Mouse (Mus musculus): Measurements from ENCODE around the gene Galntl6. TPM values are rescaled to one million over a fixed set of nuclear protein-coding genes. Genes with fewer than 3 reads are reported as not detected.

Galntl6 gene
- polyA plus RNA-seq, 1 experiment from 2014 or later, result 0.73 TPM

DNA sequence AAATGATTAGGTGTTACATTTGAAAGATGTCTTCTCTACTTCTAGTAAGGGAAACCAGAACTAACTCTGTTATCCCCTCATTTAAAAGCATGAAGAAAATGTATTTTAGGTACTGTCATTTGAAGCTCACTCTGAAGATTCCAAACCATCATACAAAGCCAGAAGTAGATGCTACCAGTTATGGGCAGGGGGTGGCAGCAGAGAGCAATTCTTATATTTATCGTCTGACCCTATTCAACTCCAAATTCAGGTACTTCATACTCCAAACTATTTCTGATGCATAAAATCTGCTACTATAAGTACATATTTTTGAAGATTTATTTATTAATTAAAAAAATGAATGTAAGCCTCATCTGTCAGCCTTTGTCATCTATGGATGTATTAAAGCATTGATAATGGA is 765.5 kb downstream of the Galntl6 start:
- no peak overlapping the region for H3K4me3 ChIP-seq
- no peaks in the 10 kb centered on the region for H3K27me3 ChIP-seq (ENCODE audit: low read depth, poor library complexity, severe bottlenecking)
- H3K4me1 ChIP-seq, result no peaks in the 10 kb centered on the region
- no peaks in the 10 kb centered on the region for H3K36me3 ChIP-seq
- H3K9me3 ChIP-seq (replicated peaks), result no peaks in the 10 kb centered on the region
- H3K27ac ChIP-seq, result no peak overlapping the region
- 29% methylated on average over 1 of the region's 1 CpGs for WGBS
- peak; percentile 35 for DNase-seq (ENCODE audit: low spot score)

DNA sequence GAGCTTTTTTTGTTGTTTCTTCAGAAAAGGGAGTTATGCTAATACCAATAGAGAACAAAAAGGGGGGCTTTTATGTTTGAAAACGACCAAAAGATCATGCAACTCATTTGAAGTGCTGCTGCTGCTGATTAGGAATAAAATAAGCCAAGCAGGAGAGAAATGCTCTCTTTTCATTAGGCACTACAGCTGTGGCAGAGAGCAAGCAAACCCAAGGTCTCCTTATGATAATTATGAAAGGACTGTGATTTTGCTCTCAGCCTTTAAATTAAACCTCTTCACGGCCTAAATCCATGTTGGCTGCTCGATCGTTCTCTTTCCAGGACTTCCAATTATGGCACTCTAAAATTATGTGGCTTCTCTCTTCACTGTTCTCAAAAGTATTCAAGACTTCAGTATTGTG is 825.7 kb downstream of the Galntl6 start:
- DNase-seq (ENCODE audit: low spot score), result no peak
- 86% methylated on average over 4 of the region's 4 CpGs for WGBS
- H3K4me3 ChIP-seq, result no peak overlapping the region
- no peaks in the 10 kb centered on the region for H3K36me3 ChIP-seq
- H3K27me3 ChIP-seq (ENCODE audit: low read depth, poor library complexity, severe bottlenecking), result no peaks in the 10 kb centered on the region
- no peaks in the 10 kb centered on the region for H3K4me1 ChIP-seq
- H3K27ac ChIP-seq, result no peak overlapping the region
- no peaks in the 10 kb centered on the region for H3K9me3 ChIP-seq (replicated peaks)

DNA sequence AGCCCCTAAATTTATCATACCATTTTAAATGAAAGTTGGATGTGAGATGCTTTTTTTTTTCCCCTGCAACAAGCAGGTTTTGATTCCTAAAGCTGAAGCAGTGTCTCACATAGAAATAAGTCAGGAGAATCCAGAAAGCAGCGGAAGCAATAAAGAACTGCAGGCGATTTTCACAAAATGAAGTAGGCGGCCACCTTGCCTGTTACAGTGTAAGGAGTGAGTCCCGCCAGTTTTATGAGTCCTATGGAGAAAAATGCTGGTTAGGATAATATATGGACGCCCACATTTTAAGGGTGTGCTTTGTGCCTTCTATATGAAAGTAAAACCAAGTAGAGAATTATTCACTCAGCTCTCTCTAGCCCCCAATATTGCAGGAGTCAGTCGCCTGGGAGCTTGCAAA is 827.5 kb downstream of the Galntl6 start:
- 91% methylated on average over 6 of the region's 6 CpGs for WGBS
- H3K9me3 ChIP-seq (replicated peaks), result no peaks in the 10 kb centered on the region
- H3K27ac ChIP-seq, result no peak overlapping the region
- no peaks in the 10 kb centered on the region for H3K27me3 ChIP-seq (ENCODE audit: low read depth, poor library complexity, severe bottlenecking)
- H3K4me3 ChIP-seq, result no peak overlapping the region
- DNase-seq (ENCODE audit: low spot score), result no peak
- H3K4me1 ChIP-seq, result no peaks in the 10 kb centered on the region
- H3K36me3 ChIP-seq, result no peaks in the 10 kb centered on the region

DNA sequence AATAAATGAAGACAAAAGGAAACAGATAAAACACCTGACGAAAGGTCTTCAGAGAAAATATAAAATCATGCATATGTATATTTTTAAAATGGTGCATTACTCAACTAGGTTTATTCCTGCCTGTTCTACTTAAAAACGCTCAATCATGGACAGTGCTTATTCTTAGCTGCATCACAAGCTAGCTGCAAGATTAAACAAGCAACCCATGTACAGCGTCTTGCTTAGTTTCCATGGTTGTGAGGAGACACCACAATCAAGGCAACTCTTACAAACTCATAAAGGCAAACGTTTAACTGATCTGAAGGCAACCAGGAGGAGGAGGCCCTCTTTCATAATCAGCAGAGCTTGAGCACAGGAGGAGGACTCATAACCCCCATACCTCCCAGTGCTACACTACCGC is 830.7 kb downstream of the Galntl6 start:
- WGBS, result 90% methylated on average over 5 of the region's 5 CpGs
- no peak overlapping the region for H3K4me3 ChIP-seq
- no peak for DNase-seq (ENCODE audit: low spot score)

DNA sequence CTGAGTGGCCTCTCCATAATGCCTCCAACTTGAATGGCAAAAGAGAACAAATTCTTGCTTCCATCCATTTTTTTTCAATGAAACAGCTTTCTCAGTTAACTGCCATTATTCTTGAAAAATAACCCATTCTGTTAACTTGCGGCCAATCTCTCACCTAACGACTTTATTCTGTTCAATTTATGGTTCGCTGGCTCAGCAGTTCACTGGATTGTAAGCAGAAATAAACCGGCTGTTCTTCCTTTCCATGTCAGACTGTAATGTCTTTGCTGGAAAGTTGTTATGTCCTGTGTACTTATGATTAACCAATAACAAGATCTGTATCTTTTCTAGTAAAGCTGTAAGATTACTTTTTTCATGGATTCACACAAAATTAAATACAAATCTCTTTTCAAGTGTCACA is 837.8 kb downstream of the Galntl6 start:
- no peak overlapping the region for H3K27ac ChIP-seq
- no peaks in the 10 kb centered on the region for H3K36me3 ChIP-seq
- H3K4me1 ChIP-seq, result no peaks in the 10 kb centered on the region
- no peaks in the 10 kb centered on the region for H3K27me3 ChIP-seq (ENCODE audit: low read depth, poor library complexity, severe bottlenecking)
- no peaks in the 10 kb centered on the region for H3K9me3 ChIP-seq (replicated peaks)
- WGBS, result 89% methylated on average over 4 of the region's 4 CpGs
- DNase-seq (ENCODE audit: low spot score), result no peak
- no peak overlapping the region for H3K4me3 ChIP-seq

More for the DNA sequence above, 830.7 kb downstream of the Galntl6 start:
- Histone ChIP-seq H3K27ac (no peak overlapping the region), H3K9me3 (replicated peaks) (no peaks in the 10 kb centered on the region), H3K4me1 (no peaks in the 10 kb centered on the region), H3K36me3 (no peaks in the 10 kb centered on the region), H3K27me3 (ENCODE audit: low read depth, poor library complexity, severe bottlenecking) (no peaks in the 10 kb centered on the region)

DNA sequence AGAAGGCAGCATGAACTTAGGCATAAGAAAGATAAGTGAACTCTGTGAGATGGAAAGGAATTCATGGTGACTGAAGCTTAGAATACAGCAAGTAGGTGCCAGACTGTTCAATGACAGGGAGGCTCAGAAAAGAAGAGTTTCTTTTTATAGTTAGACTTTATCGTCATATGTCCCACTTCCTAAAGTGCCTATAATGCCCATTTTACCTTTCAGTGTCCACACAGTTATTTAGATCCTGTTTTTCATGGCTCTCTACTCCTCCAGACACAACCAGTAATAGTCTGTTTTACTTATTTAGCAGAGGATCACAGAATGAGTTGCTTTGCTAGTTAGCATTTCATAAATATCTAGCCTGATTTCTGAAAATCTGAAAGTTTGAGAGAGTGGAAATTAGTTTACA is 838.7 kb downstream of the Galntl6 start:
- Histone ChIP-seq H3K27ac (no peak overlapping the region), H3K9me3 (replicated peaks) (no peaks in the 10 kb centered on the region), H3K36me3 (no peaks in the 10 kb centered on the region), H3K4me3 (no peak overlapping the region), H3K4me1 (no peaks in the 10 kb centered on the region), H3K27me3 (ENCODE audit: low read depth, poor library complexity, severe bottlenecking) (no peaks in the 10 kb centered on the region)
- 85% methylated on average over 1 of the region's 1 CpGs for WGBS
- DNase-seq (ENCODE audit: low spot score), result no peak

DNA sequence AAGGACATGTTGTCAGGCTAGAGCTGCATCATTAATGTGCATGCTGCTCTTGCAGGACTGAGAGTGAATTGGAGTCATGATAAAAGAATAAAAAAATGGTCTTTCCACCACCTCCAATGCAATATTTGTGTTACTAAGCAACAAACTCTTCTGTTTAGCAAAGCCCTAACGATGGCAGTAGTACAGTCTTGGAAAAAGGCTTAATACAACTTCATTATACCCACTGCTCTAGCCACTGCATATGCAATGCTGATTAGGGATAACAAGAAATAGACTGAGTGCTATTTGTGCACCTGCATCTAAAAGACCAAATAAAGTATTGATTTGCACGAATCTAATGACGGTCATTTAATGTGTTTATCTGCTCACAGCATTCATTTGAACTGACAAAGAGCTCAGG is 880.2 kb downstream of the Galntl6 start:
- Histone ChIP-seq H3K4me3 (no peak overlapping the region), H3K27ac (no peak overlapping the region), H3K27me3 (ENCODE audit: low read depth, poor library complexity, severe bottlenecking) (no peaks in the 10 kb centered on the region), H3K9me3 (replicated peaks) (no peaks in the 10 kb centered on the region), H3K36me3 (no peaks in the 10 kb centered on the region), H3K4me1 (no peaks in the 10 kb centered on the region)
- WGBS, result 87% methylated on average over 3 of the region's 3 CpGs
- no peak for DNase-seq (ENCODE audit: low spot score)

DNA sequence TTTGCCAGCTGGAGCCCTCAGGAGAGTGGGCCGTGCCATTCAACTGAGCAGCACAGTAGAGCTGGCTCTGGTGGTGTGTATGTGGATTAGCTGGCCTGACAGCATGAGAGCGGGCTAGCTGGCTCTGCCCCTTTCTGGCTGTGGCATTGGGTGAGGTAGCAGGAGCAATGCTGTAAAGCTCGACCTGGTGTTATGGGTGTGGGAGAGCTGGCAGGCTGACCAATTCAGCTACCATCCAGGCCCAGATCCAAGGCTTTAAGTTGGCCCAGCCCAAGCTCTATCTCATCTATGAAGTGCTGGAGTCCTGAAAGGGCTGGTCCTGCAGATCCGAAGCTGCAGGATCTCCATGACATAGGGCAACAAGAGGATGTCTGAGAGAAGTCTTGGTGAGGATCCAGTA is 886.9 kb downstream of the Galntl6 start:
- DNase-seq (ENCODE audit: low spot score), result no peak
- no peaks in the 10 kb centered on the region for H3K9me3 ChIP-seq (replicated peaks)
- H3K27ac ChIP-seq, result no peak overlapping the region
- WGBS, result 93% methylated on average over 4 of the region's 4 CpGs
- H3K36me3 ChIP-seq, result no peaks in the 10 kb centered on the region
- H3K27me3 ChIP-seq (ENCODE audit: low read depth, poor library complexity, severe bottlenecking), result no peaks in the 10 kb centered on the region
- no peak overlapping the region for H3K4me3 ChIP-seq
- H3K4me1 ChIP-seq, result no peaks in the 10 kb centered on the region

DNA sequence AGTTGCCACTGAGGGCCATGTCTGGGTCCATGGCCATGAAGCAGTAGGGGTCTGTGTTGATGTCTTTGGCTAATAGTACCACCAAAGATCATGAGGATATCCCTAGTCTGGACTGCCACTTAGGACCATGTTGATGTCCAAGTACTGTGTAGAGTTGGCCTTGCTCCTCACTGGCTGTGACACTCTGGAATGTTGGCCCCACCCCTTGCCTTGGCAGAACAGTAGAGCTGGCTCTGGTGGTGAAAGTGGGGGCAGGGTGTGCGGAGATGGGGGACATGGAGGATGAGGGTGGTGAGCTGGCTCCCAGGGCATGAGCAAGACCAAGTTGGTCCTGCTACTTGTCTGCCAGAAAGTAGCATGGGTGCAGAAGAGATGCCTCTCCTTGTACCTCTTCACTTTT is 887.3 kb downstream of the Galntl6 start:
- Histone ChIP-seq H3K4me1 (no peaks in the 10 kb centered on the region), H3K4me3 (no peak overlapping the region), H3K27ac (no peak overlapping the region), H3K27me3 (ENCODE audit: low read depth, poor library complexity, severe bottlenecking) (no peaks in the 10 kb centered on the region), H3K36me3 (no peaks in the 10 kb centered on the region), H3K9me3 (replicated peaks) (no peaks in the 10 kb centered on the region)
- 89% methylated on average over 1 of the region's 1 CpGs for WGBS
- no peak for DNase-seq (ENCODE audit: low spot score)

DNA sequence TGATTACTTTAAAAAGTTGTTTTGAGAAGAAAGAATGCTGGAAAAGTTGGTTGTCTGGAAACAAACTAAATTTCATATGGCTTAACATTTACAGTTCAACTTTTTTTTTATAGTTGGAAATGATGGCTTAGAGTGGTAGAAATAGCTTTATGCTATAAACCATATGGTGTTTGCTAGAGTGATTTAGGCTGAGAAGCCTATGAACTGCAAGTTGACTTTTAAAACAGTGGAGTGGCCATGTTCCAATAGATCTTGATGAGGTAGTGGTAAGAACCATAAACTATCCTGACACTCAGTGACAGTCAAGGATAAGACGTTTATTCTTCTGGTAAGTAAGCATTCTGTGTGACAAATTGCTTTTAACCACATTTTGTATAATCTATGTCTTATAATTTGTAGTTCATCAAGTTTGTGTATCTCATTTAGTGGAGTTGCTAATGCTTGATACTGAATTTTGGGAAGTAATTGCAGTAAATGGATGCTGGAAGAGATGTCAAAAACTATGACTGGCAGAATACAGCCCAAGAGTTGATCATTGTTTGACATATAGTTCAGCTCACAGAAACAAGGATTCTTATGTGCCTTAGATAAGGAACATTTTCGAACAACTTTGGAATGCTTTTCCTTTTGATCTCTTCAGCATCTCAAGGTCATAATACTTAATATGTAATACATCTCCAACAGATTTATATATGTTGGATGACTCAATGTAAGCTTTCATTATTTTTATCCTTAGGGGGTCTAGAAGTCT is 888.8 kb downstream of the Galntl6 start:
- DNase-seq (ENCODE audit: low spot score), result no peak
- Histone ChIP-seq H3K9me3 (replicated peaks) (no peaks in the 10 kb centered on the region), H3K27me3 (ENCODE audit: low read depth, poor library complexity, severe bottlenecking) (no peaks in the 10 kb centered on the region), H3K4me1 (no peaks in the 10 kb centered on the region), H3K27ac (no peak overlapping the region), H3K4me3 (no peak overlapping the region), H3K36me3 (no peaks in the 10 kb centered on the region)
- 75% methylated on average over 2 of the region's 2 CpGs for WGBS

DNA sequence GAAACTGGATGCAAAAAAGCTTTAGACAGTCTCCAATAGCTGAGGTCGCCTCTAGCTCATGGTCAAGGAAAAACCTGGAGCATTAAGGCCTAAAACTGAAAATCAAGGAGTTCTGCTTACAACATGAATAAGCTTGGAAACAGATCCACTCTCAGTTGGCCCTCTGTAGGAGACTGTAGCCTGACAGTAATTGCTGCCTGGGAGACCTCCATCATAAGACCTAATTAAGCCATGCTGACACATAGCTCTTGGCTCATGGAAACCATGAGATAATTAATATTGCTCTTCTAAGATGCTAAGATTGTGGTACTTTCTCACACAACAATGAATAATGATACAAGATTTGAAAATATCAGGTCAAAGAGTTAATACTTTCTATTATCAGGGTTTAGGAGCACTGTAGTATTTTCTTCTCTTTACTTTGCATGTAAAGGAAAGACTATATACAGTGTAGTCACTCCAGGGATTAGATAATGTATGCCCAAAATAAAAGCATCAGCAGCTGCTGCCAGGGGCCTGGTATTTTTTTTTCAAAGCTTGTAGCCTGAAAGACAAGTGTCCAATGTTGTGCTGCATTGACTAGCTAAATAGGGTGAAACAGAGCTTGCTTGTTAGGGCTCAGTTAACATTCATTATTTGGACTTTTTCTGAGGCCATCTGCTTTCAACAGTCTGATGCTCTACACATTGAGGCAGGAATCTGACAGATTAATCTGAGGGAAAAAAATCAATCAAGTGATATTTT is 922.8 kb downstream of the Galntl6 start:
- Histone ChIP-seq H3K4me1 (no peaks in the 10 kb centered on the region), H3K4me3 (no peak overlapping the region), H3K36me3 (no peaks in the 10 kb centered on the region), H3K27me3 (ENCODE audit: low read depth, poor library complexity, severe bottlenecking) (no peaks in the 10 kb centered on the region), H3K9me3 (replicated peaks) (no peaks in the 10 kb centered on the region), H3K27ac (no peak overlapping the region)
- DNase-seq (ENCODE audit: low spot score), result no peak
- 84% methylated on average over 1 of the region's 1 CpGs for WGBS

DNA sequence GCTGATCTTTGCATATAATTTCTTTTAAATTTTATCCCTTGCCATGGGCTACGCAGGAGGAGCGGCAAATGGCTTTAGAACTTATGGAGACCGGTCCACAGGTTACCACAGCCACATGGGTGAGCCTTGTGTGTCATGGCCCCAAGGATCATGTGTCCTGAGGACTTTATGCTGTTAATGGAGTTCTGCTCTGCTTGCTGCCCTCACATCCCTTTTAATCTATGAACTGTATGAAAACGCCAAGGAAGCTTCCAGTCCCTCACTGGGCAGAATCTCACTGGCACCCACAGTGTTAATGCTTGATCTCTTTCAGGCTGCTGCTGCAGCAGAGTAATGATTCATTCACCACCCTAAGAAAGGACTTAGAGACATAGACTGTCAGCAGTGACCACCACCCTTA is 935.1 kb downstream of the Galntl6 start:
- WGBS, result 90% methylated on average over 4 of the region's 4 CpGs
- H3K27me3 ChIP-seq (ENCODE audit: low read depth, poor library complexity, severe bottlenecking), result no peaks in the 10 kb centered on the region

DNA sequence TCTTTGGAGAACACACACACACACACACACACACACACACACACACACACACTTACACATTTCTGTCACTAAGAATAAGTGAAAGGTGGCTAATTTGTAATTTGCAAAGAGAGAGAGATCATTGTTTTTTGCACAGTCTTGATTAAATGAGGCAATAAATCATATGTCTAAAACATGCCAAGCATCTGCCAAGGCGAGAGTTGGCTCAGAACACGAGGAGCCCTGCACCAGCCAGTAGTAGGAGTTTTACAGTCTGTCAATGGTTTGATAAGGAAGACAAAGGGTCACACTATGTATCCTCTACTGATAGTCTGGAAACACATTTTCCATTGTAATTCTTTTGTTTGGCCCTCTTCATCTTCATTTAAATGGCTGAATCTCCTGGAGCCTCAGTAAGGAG is 938.3 kb downstream of the Galntl6 start:
- DNase-seq (ENCODE audit: low spot score), result no peak
- Histone ChIP-seq H3K4me3 (no peak overlapping the region), H3K9me3 (replicated peaks) (no peaks in the 10 kb centered on the region), H3K27ac (no peak overlapping the region), H3K36me3 (no peaks in the 10 kb centered on the region), H3K4me1 (peaks cover 13% of the 10 kb centered on the region), H3K27me3 (ENCODE audit: low read depth, poor library complexity, severe bottlenecking) (no peaks in the 10 kb centered on the region)
- 57% methylated on average over 2 of the region's 2 CpGs for WGBS

More for the DNA sequence above, 935.1 kb downstream of the Galntl6 start:
- peaks cover 8% of the 10 kb centered on the region; the same call in 1 of the 2 replicates for H3K4me1 ChIP-seq
- H3K27ac ChIP-seq, result no peak overlapping the region
- DNase-seq (ENCODE audit: low spot score), result no peak
- H3K4me3 ChIP-seq, result no peak overlapping the region
- no peaks in the 10 kb centered on the region for H3K9me3 ChIP-seq (replicated peaks)
- no peaks in the 10 kb centered on the region for H3K36me3 ChIP-seq

Measured in limb, embryonic 10.5 days (tissue).